Mouse (Mus musculus): ENCODE measurements around the gene Pamr1. TPM values are rescaled to one million over a fixed set of nuclear protein-coding genes. Genes with fewer than 3 reads are reported as not detected.

Pamr1 gene
- polyA plus RNA-seq, 1 experiment: 5.0 TPM

- Histone ChIP-seq H3K4me1 (ENCODE audit: control insufficient read depth, insufficient read depth, low read length) (no peaks in the 10 kb centered on the region), H3K4me3 (replicated peaks; ENCODE audit: insufficient read depth, low read depth, low read length) (no peak overlapping the region), H3K27me3 (ENCODE audit: control insufficient read depth, insufficient read depth, low read length) (no peaks in the 10 kb centered on the region), H3K27ac (ENCODE audit: insufficient read depth, low read length) (no peak overlapping the region)
- WGBS: 36% methylated on average over 3 of the region's 3 CpGs
- no peak for DNase-seq
- TF ChIP-seq CTCF (IDR thresholded peaks at IDR 0.05; ENCODE audit: borderline replicate concordance, insufficient read depth, low read depth, low read length): no peak
- TF ChIP-seq POLR2A (IDR thresholded peaks at IDR 0.05; ENCODE audit: borderline replicate concordance, insufficient read depth, low read length): no peak
Measured at GRCm38 (mm10) chr2:102663865-102664264, 114.1 kb downstream of the Pamr1 start.

GRCm38 (mm10) chr2:102667981-102668380 is 118.2 kb downstream of the Pamr1 start:
- TF ChIP-seq POLR2A (IDR thresholded peaks at IDR 0.05; ENCODE audit: borderline replicate concordance, insufficient read depth, low read length): no peak
- TF ChIP-seq CTCF (IDR thresholded peaks at IDR 0.05; ENCODE audit: borderline replicate concordance, insufficient read depth, low read depth, low read length): no peak
- H3K27ac ChIP-seq (ENCODE audit: insufficient read depth, low read length): no peak overlapping the region
- no peak overlapping the region for H3K4me3 ChIP-seq (replicated peaks; ENCODE audit: insufficient read depth, low read depth, low read length)
- H3K4me1 ChIP-seq (ENCODE audit: control insufficient read depth, insufficient read depth, low read length): no peaks in the 10 kb centered on the region
- DNase-seq: no peak
- H3K27me3 ChIP-seq (ENCODE audit: control insufficient read depth, insufficient read depth, low read length): no peaks in the 10 kb centered on the region
- WGBS: 91% methylated on average over 6 of the region's 6 CpGs

- no peaks in the 10 kb centered on the region; the same call in 1 of the 2 replicates for H3K4me1 ChIP-seq (ENCODE audit: control insufficient read depth, insufficient read depth, low read length)
- TF ChIP-seq POLR2A (IDR thresholded peaks at IDR 0.05; ENCODE audit: borderline replicate concordance, insufficient read depth, low read length): no peak
- no peak for TF ChIP-seq CTCF (IDR thresholded peaks at IDR 0.05; ENCODE audit: borderline replicate concordance, insufficient read depth, low read depth, low read length)
- H3K27me3 ChIP-seq (ENCODE audit: control insufficient read depth, insufficient read depth, low read length): no peaks in the 10 kb centered on the region
- WGBS: 77% methylated on average over 6 of the region's 6 CpGs
- no peak overlapping the region for H3K27ac ChIP-seq (ENCODE audit: insufficient read depth, low read length)
- no peak for DNase-seq
- H3K4me3 ChIP-seq (replicated peaks; ENCODE audit: insufficient read depth, low read depth, low read length): no peak overlapping the region
Measured at GRCm38 (mm10) chr2:102669580-102669979, 119.8 kb downstream of the Pamr1 start.

- TF ChIP-seq POLR2A (IDR thresholded peaks at IDR 0.05; ENCODE audit: borderline replicate concordance, insufficient read depth, low read length): no peak
- no peak for TF ChIP-seq CTCF (IDR thresholded peaks at IDR 0.05; ENCODE audit: borderline replicate concordance, insufficient read depth, low read depth, low read length)
- DNase-seq: no peak
- Histone ChIP-seq H3K4me1 (ENCODE audit: control insufficient read depth, insufficient read depth, low read length) (peaks cover 11% of the 10 kb centered on the region; the same call in 1 of the 2 replicates), H3K27ac (ENCODE audit: insufficient read depth, low read length) (no peak overlapping the region), H3K27me3 (ENCODE audit: control insufficient read depth, insufficient read depth, low read length) (no peaks in the 10 kb centered on the region), H3K4me3 (replicated peaks; ENCODE audit: insufficient read depth, low read depth, low read length) (no peak overlapping the region)
- 85% methylated on average over 2 of the region's 2 CpGs for WGBS
Measured at GRCm38 (mm10) chr2:102674582-102674981, 124.8 kb downstream of the Pamr1 start.

GRCm38 (mm10) chr2:102675275-102675674 is 125.5 kb downstream of the Pamr1 start:
- H3K27ac ChIP-seq (ENCODE audit: insufficient read depth, low read length): no peak overlapping the region

GRCm38 (mm10) chr2:102676716-102677312 is 127.0 kb downstream of the Pamr1 start:
- no peak overlapping the region for H3K27ac ChIP-seq (ENCODE audit: insufficient read depth, low read length)
- no peak for TF ChIP-seq POLR2A (IDR thresholded peaks at IDR 0.05; ENCODE audit: borderline replicate concordance, insufficient read depth, low read length)
- TF ChIP-seq CTCF (IDR thresholded peaks at IDR 0.05; ENCODE audit: borderline replicate concordance, insufficient read depth, low read depth, low read length): no peak
- no peak overlapping the region for H3K4me3 ChIP-seq (replicated peaks; ENCODE audit: insufficient read depth, low read depth, low read length)
- no peaks in the 10 kb centered on the region for H3K27me3 ChIP-seq (ENCODE audit: control insufficient read depth, insufficient read depth, low read length)
- peaks cover 11% of the 10 kb centered on the region; the same call in 1 of the 2 replicates for H3K4me1 ChIP-seq (ENCODE audit: control insufficient read depth, insufficient read depth, low read length)
- DNase-seq: peak; percentile 43 to 65
- WGBS: 79% methylated on average over 9 of the region's 9 CpGs

More at GRCm38 (mm10) chr2:102675275-102675674, 125.5 kb downstream of the Pamr1 start:
- no peaks in the 10 kb centered on the region for H3K27me3 ChIP-seq (ENCODE audit: control insufficient read depth, insufficient read depth, low read length)
- H3K4me1 ChIP-seq (ENCODE audit: control insufficient read depth, insufficient read depth, low read length): peaks cover 11% of the 10 kb centered on the region; the same call in 1 of the 2 replicates
- no peak overlapping the region for H3K4me3 ChIP-seq (replicated peaks; ENCODE audit: insufficient read depth, low read depth, low read length)
- TF ChIP-seq POLR2A (IDR thresholded peaks at IDR 0.05; ENCODE audit: borderline replicate concordance, insufficient read depth, low read length) (no peak), CTCF (IDR thresholded peaks at IDR 0.05; ENCODE audit: borderline replicate concordance, insufficient read depth, low read depth, low read length) (peak; percentile 32; the same call in 1 of the 2 replicates)
- DNase-seq: peak; percentile 51 to 66
- WGBS: 62% methylated on average over 6 of the region's 6 CpGs

GRCm38 (mm10) chr2:102677400-102677799 is 127.6 kb downstream of the Pamr1 start:
- TF ChIP-seq POLR2A (IDR thresholded peaks at IDR 0.05; ENCODE audit: borderline replicate concordance, insufficient read depth, low read length): no peak
- no peak for TF ChIP-seq CTCF (IDR thresholded peaks at IDR 0.05; ENCODE audit: borderline replicate concordance, insufficient read depth, low read depth, low read length)
- peaks cover 11% of the 10 kb centered on the region; the same call in 1 of the 2 replicates for H3K4me1 ChIP-seq (ENCODE audit: control insufficient read depth, insufficient read depth, low read length)
- H3K4me3 ChIP-seq (replicated peaks; ENCODE audit: insufficient read depth, low read depth, low read length): no peak overlapping the region
- WGBS: 56% methylated on average over 6 of the region's 6 CpGs
- no peak for DNase-seq
- no peak overlapping the region for H3K27ac ChIP-seq (ENCODE audit: insufficient read depth, low read length)
- H3K27me3 ChIP-seq (ENCODE audit: control insufficient read depth, insufficient read depth, low read length): no peaks in the 10 kb centered on the region

GRCm38 (mm10) chr2:102681351-102681750 is 131.5 kb downstream of the Pamr1 start:
- 44% methylated on average over 7 of the region's 7 CpGs for WGBS
- Histone ChIP-seq H3K27ac (ENCODE audit: insufficient read depth, low read length) (no peak overlapping the region), H3K4me1 (ENCODE audit: control insufficient read depth, insufficient read depth, low read length) (peaks cover 5% of the 10 kb centered on the region; the same call in 1 of the 2 replicates), H3K4me3 (replicated peaks; ENCODE audit: insufficient read depth, low read depth, low read length) (no peak overlapping the region), H3K27me3 (ENCODE audit: control insufficient read depth, insufficient read depth, low read length) (no peaks in the 10 kb centered on the region)
- peak in 1 of 2 experiments; percentile 14 for DNase-seq
- TF ChIP-seq CTCF (IDR thresholded peaks at IDR 0.05; ENCODE audit: borderline replicate concordance, insufficient read depth, low read depth, low read length) (no peak), POLR2A (IDR thresholded peaks at IDR 0.05; ENCODE audit: borderline replicate concordance, insufficient read depth, low read length) (no peak)

All from cerebellum, adult 2 months (tissue).